Mouse (Mus musculus) liver, postnatal 0 days (tissue): Measurements from ENCODE around the gene Fam204a. TPM values are rescaled to one million over a fixed set of nuclear protein-coding genes. Genes with fewer than 3 reads are reported as not detected.

ENCODE experiments used
- ATAC-seq: fragments of 200-750 bp; cut with Nextera tagmentation; 2 replicates; pipeline ENCODE4 v1.8.0; 2017; ENCODE audit warnings: mild to moderate bottlenecking, moderate library complexity
- DNase-seq: peaks from one replicate; pipeline ENCODE4 v3.0.0-alpha.2; 2016
- H3K27ac ChIP-seq: fragments of 300-500 bp; sonication (generic); 2 replicates; pipeline ENCODE4 v1.5.1; 2014; ENCODE audit warnings: antibody characterized with exemption, moderate library complexity, mild to moderate bottlenecking, low read depth
- H3K27me3 ChIP-seq: fragments of 300-500 bp; sonication (generic); 2 replicates; pipeline ENCODE4 v1.6.1; 2014; ENCODE audit warnings: low read length, control low read depth, mixed read lengths; ENCODE audit not compliant: insufficient read depth
- H3K36me3 ChIP-seq: fragments of 300-500 bp; sonication (generic); replicated peaks from 2 replicates; pipeline ENCODE4 v1.6.1; 2014; ENCODE audit warnings: mild to moderate bottlenecking, control low read depth, low read length, moderate library complexity, mixed read lengths; ENCODE audit not compliant: insufficient read depth
- H3K4me1 ChIP-seq: fragments of 300-500 bp; sonication (generic); 2 replicates; pipeline ENCODE4 v1.6.1; 2014; ENCODE audit warnings: antibody characterized with exemption, mild to moderate bottlenecking, control low read depth; ENCODE audit not compliant: insufficient read depth
- H3K4me2 ChIP-seq: fragments of 300-500 bp; sonication (generic); 2 replicates; pipeline ENCODE4 v1.6.1; 2014; ENCODE audit warnings: low read depth, mild to moderate bottlenecking, low read length, moderate library complexity, mixed read lengths
- H3K4me3 ChIP-seq: fragments of 300-500 bp; sonication (generic); 2 replicates; pipeline ENCODE4 v1.5.1; 2014; ENCODE audit warnings: low read depth, low read length
- H3K9ac ChIP-seq: fragments of 300-500 bp; sonication (generic); replicated peaks from 2 replicates; pipeline ENCODE4 v1.6.1; 2014; ENCODE audit warnings: mild to moderate bottlenecking, moderate library complexity
- H3K9me3 ChIP-seq: fragments of 300-500 bp; sonication (generic); 2 replicates; pipeline ENCODE4 v1.6.1; 2016; ENCODE audit warnings: mild to moderate bottlenecking, control low read depth, low read length, mixed read lengths
- CTCF ChIP-seq: sonication (generic); IDR thresholded peaks from 2 replicates; pipeline ENCODE4 v1.5.1; 2016; ENCODE audit warnings: antibody characterized with exemption, low read depth
- EP300 ChIP-seq: IDR thresholded peaks from 2 replicates; pipeline ENCODE4 v1.6.1; 2016; ENCODE audit warnings: antibody characterized with exemption, low read depth, mild to moderate bottlenecking
- WGBS: fragments of 180-500 bp; shearing (Covaris S2); extraction: QIAGEN DNeasy Blood & Tissue Kit; methylation state at CpG from one replicate; pipeline ENCODE4 v1.1.7; 2014; ENCODE audit not compliant: insufficient replicate concordance; 5-methylcytosine and 5-hydroxymethylcytosine counted together
- polyA plus RNA-seq: library from polyadenylated mRNA; unstranded; fragments of >200 nt; fragmentation: Nextera tagmentation; extraction: Ambion mirVana; gene quantifications from 2 replicates; pipeline ENCODE4 v1.2.1, GENCODE M21; 2015

The Fam204a gene
- polyA plus RNA-seq, 1 experiment from 2014 or later = 17.8 TPM

DNA sequence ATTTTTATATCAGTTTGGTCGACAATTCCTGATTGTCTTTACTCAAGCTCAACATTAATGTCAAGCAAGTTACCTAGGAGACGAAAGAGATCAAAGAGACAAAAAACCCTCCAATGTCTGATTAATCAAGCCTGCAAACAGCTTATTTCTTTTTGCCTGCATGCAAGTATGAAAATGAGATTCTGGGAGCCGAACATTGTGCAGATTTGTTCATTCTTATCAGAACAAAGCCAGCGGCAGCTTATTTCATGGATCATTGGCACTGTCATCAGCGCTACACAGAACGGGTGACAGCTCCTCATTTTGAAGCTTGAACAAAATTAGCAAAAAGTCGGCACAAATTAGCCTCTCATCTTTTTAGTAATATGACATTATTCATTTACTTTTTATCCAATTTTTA, 22.3 kb downstream of the Fam204a start:
- TF ChIP-seq CTCF = no peak
- TF ChIP-seq EP300 = no peak
- 81% methylated on average over 7 of the region's 7 CpGs for WGBS
- no peak for ATAC-seq

DNA sequence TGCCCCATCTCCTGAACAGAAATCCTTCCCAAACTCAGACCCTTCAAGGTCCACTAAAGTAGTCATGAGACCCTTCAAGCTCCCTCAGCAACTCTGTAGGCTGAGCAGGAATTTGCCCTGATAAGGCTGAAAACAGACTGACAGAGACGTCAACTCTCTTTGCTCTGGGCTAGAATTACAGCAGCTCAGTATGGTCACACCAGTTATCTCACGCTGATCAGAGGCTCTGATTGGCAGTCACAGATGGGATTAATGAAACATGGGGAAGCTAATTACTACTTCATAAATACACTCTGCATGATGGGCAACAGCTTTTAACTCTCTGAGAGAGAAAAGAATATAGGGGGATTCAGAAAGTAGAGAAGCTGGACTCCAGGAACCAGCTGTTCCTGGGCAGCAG, 26.2 kb downstream of the Fam204a start:
- Histone ChIP-seq H3K4me2 (no peak overlapping the region), H3K9ac (no peak overlapping the region), H3K4me3 (no peak overlapping the region), H3K36me3 (peaks cover 13% of the 10 kb centered on the region), H3K27me3 (no peaks in the 10 kb centered on the region), H3K9me3 (no peaks in the 10 kb centered on the region), H3K4me1 (no peaks in the 10 kb centered on the region), H3K27ac (no peak overlapping the region)
- DNase-seq (no peak), ATAC-seq (no peak)
- WGBS = 47% methylated on average over 2 of the region's 2 CpGs
- TF ChIP-seq CTCF = no peak
- no peak for TF ChIP-seq EP300

More for the DNA sequence above, 22.3 kb downstream of the Fam204a start:
- Histone ChIP-seq H3K4me2 (no peak overlapping the region), H3K9me3 (no peaks in the 10 kb centered on the region), H3K27me3 (no peaks in the 10 kb centered on the region), H3K4me3 (no peak overlapping the region), H3K4me1 (no peaks in the 10 kb centered on the region), H3K9ac (no peak overlapping the region), H3K36me3 (peaks cover 7% of the 10 kb centered on the region; the same call in 1 of the 2 replicates), H3K27ac (no peak overlapping the region)
- DNase-seq = no peak

DNA sequence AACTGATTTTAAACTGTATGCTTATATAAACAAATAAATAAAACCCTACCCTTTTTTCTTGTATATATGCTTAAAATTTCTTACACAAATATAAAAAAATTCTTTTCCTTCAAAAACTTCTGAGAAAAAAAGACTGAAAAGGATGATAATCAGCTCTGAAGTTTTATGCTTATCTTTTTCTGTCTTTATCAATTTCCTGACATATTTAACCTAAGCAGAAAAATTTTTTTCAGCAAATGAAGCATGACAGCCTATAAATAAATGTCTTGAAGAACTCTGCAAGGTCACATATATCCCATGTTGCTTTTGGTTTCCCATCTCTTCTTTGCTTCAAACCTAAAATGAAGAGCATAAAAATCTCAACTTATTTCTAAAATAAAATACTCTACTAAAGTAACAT, 27.3 kb downstream of the Fam204a start:
- Histone ChIP-seq H3K4me3 (no peak overlapping the region), H3K27me3 (no peaks in the 10 kb centered on the region), H3K9me3 (no peaks in the 10 kb centered on the region), H3K4me1 (no peaks in the 10 kb centered on the region), H3K4me2 (no peak overlapping the region), H3K9ac (no peak overlapping the region), H3K27ac (no peak overlapping the region), H3K36me3 (peaks cover 13% of the 10 kb centered on the region)
- TF ChIP-seq EP300 = no peak
- TF ChIP-seq CTCF = no peak
- ATAC-seq (no peak), DNase-seq (no peak)

DNA sequence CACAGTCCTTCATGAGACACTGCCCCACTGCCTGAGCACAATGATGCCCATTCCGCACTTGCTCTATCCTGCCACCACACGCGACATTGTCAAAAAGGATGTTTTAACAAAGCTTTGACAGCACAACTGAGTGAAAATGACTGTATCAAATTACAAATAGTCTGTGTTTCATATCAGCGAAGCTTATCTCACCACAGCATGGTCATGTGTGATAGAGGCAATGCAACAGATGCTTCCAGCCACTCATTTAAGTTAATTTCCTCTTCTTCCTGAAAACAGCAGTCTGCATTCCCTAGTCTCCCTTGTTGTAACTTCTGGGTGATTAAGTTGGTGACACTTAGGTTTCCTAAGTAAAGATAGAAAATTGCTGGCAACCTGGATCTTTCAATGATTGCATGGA, 33.7 kb downstream of the Fam204a start:
- peaks cover 7% of the 10 kb centered on the region; the same call in 1 of the 2 replicates for H3K36me3 ChIP-seq
- no peak overlapping the region for H3K9ac ChIP-seq
- H3K4me3 ChIP-seq = no peak overlapping the region
- 82% methylated on average over 4 of the region's 4 CpGs for WGBS
- H3K4me2 ChIP-seq = no peak overlapping the region
- H3K27ac ChIP-seq = no peak overlapping the region
- TF ChIP-seq EP300 (no peak), CTCF (no peak)
- no peak for ATAC-seq
- no peaks in the 10 kb centered on the region for H3K4me1 ChIP-seq
- no peak for DNase-seq
- no peaks in the 10 kb centered on the region for H3K27me3 ChIP-seq
- no peaks in the 10 kb centered on the region for H3K9me3 ChIP-seq

DNA sequence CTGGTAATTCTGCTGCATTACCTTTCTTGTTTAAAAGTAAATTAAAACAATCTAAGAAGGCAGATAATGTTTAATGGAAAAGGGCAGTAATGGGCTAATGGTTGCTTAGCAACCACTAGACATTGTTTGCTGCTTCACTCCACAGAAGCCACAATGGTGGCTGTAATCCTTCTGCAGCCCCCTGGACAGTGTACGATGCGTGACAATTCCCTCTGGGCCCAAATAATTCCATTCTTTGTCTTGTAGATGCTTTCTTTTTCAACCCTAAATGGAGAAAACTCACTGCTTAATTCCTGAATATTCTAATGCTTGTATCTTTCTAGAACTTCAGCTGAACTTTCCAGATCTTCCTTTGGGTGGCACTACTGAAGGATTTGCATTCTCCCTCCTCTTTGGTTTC, 37.3 kb downstream of the Fam204a start:
- WGBS = 86% methylated on average over 2 of the region's 2 CpGs
- no peak overlapping the region for H3K4me3 ChIP-seq
- no peak for TF ChIP-seq EP300
- TF ChIP-seq CTCF = no peak

DNA sequence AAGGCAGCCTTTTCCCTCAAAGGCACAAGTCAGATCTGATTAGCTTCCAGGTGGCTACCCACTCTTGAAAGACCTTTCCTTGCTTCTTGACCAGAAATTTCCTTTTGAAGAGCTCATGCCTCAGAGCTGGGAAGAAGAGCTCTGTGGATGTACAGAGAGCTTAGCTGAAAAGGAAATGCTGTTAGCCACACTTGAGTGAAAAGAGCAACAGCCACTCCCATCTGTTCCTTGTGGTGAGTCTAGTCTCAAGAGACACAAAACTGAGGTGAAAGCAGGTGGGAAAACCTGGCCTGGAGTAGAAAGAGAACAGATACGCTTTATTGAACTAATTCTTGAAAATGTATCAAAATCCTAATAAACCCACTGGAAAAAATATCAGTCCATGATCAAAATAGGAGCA, 43.6 kb downstream of the Fam204a start:
- H3K27ac ChIP-seq = peak overlapping the region; percentile 31; the same call in 1 of the 2 replicates
- H3K9ac ChIP-seq = no peak overlapping the region
- H3K27me3 ChIP-seq = no peaks in the 10 kb centered on the region
- H3K4me1 ChIP-seq = no peaks in the 10 kb centered on the region
- peak; percentile 9; the same call in 1 of the 2 replicates for TF ChIP-seq EP300
- TF ChIP-seq CTCF = no peak
- H3K4me3 ChIP-seq = no peak overlapping the region
- no peaks in the 10 kb centered on the region for H3K9me3 ChIP-seq
- DNase-seq (no peak), ATAC-seq (no peak)
- H3K36me3 ChIP-seq = no peaks in the 10 kb centered on the region
- no peak overlapping the region for H3K4me2 ChIP-seq
- 68% methylated on average over 1 of the region's 1 CpGs for WGBS

More for the DNA sequence above, 37.3 kb downstream of the Fam204a start:
- no peaks in the 10 kb centered on the region for H3K9me3 ChIP-seq
- no peak overlapping the region for H3K27ac ChIP-seq
- no peak for ATAC-seq
- no peaks in the 10 kb centered on the region for H3K4me1 ChIP-seq
- H3K9ac ChIP-seq = no peak overlapping the region
- H3K4me2 ChIP-seq = no peak overlapping the region
- 0 out of 2 replicates have a peak, but pooled peaks cover 3% of the 10 kb centered on the region for H3K36me3 ChIP-seq
- H3K27me3 ChIP-seq = no peaks in the 10 kb centered on the region
- no peak for DNase-seq

DNA sequence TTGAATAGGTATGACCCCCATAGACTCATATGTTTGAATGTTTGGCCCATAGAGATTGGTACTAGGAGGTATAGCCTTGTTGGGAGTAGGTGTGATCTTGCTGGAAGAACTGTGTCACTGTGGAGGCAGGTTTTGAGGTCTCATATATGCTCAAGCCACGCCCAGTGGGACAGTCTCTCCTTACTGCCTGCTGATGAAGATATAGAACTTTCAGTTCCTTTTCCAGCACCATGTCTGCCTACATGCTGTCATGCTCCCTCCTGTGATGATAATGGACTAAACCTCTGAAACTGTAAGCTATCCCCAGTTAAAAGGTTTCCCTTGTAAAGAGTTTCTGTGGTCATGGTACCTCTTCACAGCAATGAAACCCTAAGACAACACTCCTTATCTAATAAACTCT, 44.3 kb downstream of the Fam204a start:
- Histone ChIP-seq H3K9me3 (no peaks in the 10 kb centered on the region), H3K27me3 (no peaks in the 10 kb centered on the region), H3K9ac (no peak overlapping the region), H3K27ac (0 out of 2 replicates have a peak overlapping the region, but pooled peaks have one; percentile 31), H3K4me1 (no peaks in the 10 kb centered on the region), H3K36me3 (no peaks in the 10 kb centered on the region), H3K4me2 (no peak overlapping the region), H3K4me3 (no peak overlapping the region)
- ATAC-seq (no peak), DNase-seq (no peak)
- 59% methylated on average over 1 of the region's 1 CpGs for WGBS
- TF ChIP-seq CTCF (no peak), EP300 (no peak)
